Mouse (Mus musculus): ENCODE measurements around the gene Gm3233. TPM values are rescaled to one million over a fixed set of nuclear protein-coding genes. Genes with fewer than 3 reads are reported as not detected.

Gene Gm3233
- polyA plus RNA-seq (2015; fragmentation: Nextera tagmentation; extraction: Ambion mirVana) = not detected in 2 replicates

GRCm38 (mm10) chr10:77759582-77759981 lies at the start of gene Gm3233:
Gm3233 (minus strand) TSS chr10:77759682.

GRCm38 (mm10) chr10:77798921-77799508 lies 39.5 kb upstream of the Gm3233 start, which contains the start of gene Gm19668:
Gm19668 (minus strand) TSS chr10:77799133.

GRCm38 (mm10) chr10:77794976-77795375 lies 35.5 kb upstream of the Gm3233 start, which contains the start of gene Gm9639:
Gm9639 (minus strand) TSS chr10:77795076.

GRCm38 (mm10) chr10:77787876-77788275 lies 28.4 kb upstream of the Gm3233 start, which contains the start of gene Gm7137:
Gm7137 (minus strand) TSS chr10:77788200.

GRCm38 (mm10) chr10:77782442-77782841 lies 23.0 kb upstream of the Gm3233 start, which contains the start of gene Gm3250:
Gm3250 (minus strand) TSS chr10:77782542.

GRCm38 (mm10) chr10:77776844-77777243 lies 17.4 kb upstream of the Gm3233 start, which contains the start of gene Gm7138:
Gm7138 (minus strand) TSS chr10:77776944.

GRCm38 (mm10) chr10:77771225-77771624 lies 11.7 kb upstream of the Gm3233 start, which contains the start of gene Gm3238:
Gm3238 (minus strand) TSS chr10:77771325.

GRCm38 (mm10) chr10:77751254-77751653 lies 8.2 kb downstream of the Gm3233 start, which contains the start of gene Gm9736:
Gm9736 (minus strand) TSS chr10:77751354.

GRCm38 (mm10) chr10:77741924-77742688 lies 17.4 kb downstream of the Gm3233 start, which contains the start of gene Gm18596:
Gm18596 (minus strand) TSS chr10:77742638.

GRCm38 (mm10) chr10:77726186-77726585 lies 33.3 kb downstream of the Gm3233 start, which contains the start of gene Gm10100:
Gm10100 (plus strand) TSS chr10:77726486.

GRCm38 (mm10) chr10:77720299-77720698 lies 39.2 kb downstream of the Gm3233 start, which contains the start of gene Krtap12-1:
Krtap12-1 (plus strand) TSS chr10:77720599.

GRCm38 (mm10) chr10:77715507-77715906 lies 44.0 kb downstream of the Gm3233 start, which contains the start of gene Gm10142:
Gm10142 (plus strand) TSS chr10:77715807.

GRCm38 (mm10) chr10:77711157-77711556 lies 48.3 kb downstream of the Gm3233 start, which contains the start of gene Gm10024:
Gm10024 (plus strand) TSS chr10:77711457.

Other genes starting within 250 kb of the Gm3233 start
- gene Fam207a, start 243.9 kb downstream of the Gm3233 start, polyA plus RNA-seq (2015; fragmentation: Nextera tagmentation; extraction: Ambion mirVana) = 27.9 and 33.9 TPM in 2 replicates
- 3.9 and 4.6 TPM in 2 replicates for gene Itgb2, start 229.4 kb downstream of the Gm3233 start, polyA plus RNA-seq (2015; fragmentation: Nextera tagmentation; extraction: Ambion mirVana)
- 155 and 186 TPM in 2 replicates for gene Pttg1ip, start 178.0 kb downstream of the Gm3233 start, polyA plus RNA-seq (2015; fragmentation: Nextera tagmentation; extraction: Ambion mirVana)
- gene Sumo3, start 153.6 kb downstream of the Gm3233 start, polyA plus RNA-seq (2015; fragmentation: Nextera tagmentation; extraction: Ambion mirVana) = 224 and 242 TPM in 2 replicates
- 14.8 and 15.0 TPM in 2 replicates for gene Gm49325, start 153.5 kb downstream of the Gm3233 start, polyA plus RNA-seq (2015; fragmentation: Nextera tagmentation; extraction: Ambion mirVana)
- gene Ube2g2, start 137.4 kb downstream of the Gm3233 start, polyA plus RNA-seq (2015; fragmentation: Nextera tagmentation; extraction: Ambion mirVana) = 46.7 and 55.5 TPM in 2 replicates
- gene Tspear, start 73.1 kb downstream of the Gm3233 start, polyA plus RNA-seq (2015; fragmentation: Nextera tagmentation; extraction: Ambion mirVana) = 0.44 and 0.91 TPM in 2 replicates
- gene Gm19402, start 68.9 kb downstream of the Gm3233 start, polyA plus RNA-seq (2015; fragmentation: Nextera tagmentation; extraction: Ambion mirVana) = not detected in 2 replicates
- gene Gm9508, start 62.4 kb downstream of the Gm3233 start, polyA plus RNA-seq (2015; fragmentation: Nextera tagmentation; extraction: Ambion mirVana) = not detected in 2 replicates
- gene Gm10272, start 53.1 kb downstream of the Gm3233 start, polyA plus RNA-seq (2015; fragmentation: Nextera tagmentation; extraction: Ambion mirVana) = not detected in 2 replicates
- gene Gm10024, start 48.2 kb downstream of the Gm3233 start, polyA plus RNA-seq (2015; fragmentation: Nextera tagmentation; extraction: Ambion mirVana) = not detected in 2 replicates
- not detected in 2 replicates for gene Gm10142, start 43.9 kb downstream of the Gm3233 start, polyA plus RNA-seq (2015; fragmentation: Nextera tagmentation; extraction: Ambion mirVana)
- gene Krtap12-1, start 39.1 kb downstream of the Gm3233 start, polyA plus RNA-seq (2015; fragmentation: Nextera tagmentation; extraction: Ambion mirVana) = not detected in 2 replicates
- gene Gm10100, start 33.2 kb downstream of the Gm3233 start, polyA plus RNA-seq (2015; fragmentation: Nextera tagmentation; extraction: Ambion mirVana) = not detected in 2 replicates
- not detected in 2 replicates for gene Gm18596, start 17.0 kb downstream of the Gm3233 start, polyA plus RNA-seq (2015; fragmentation: Nextera tagmentation; extraction: Ambion mirVana)
- not detected in 2 replicates for gene Gm9736, start 8.3 kb downstream of the Gm3233 start, polyA plus RNA-seq (2015; fragmentation: Nextera tagmentation; extraction: Ambion mirVana)
- gene Gm3238, start 11.6 kb upstream of the Gm3233 start, polyA plus RNA-seq (2015; fragmentation: Nextera tagmentation; extraction: Ambion mirVana) = not detected in 2 replicates
- gene Gm7138, start 17.3 kb upstream of the Gm3233 start, polyA plus RNA-seq (2015; fragmentation: Nextera tagmentation; extraction: Ambion mirVana) = not detected in 2 replicates
- not detected in 2 replicates for gene Gm3250, start 22.9 kb upstream of the Gm3233 start, polyA plus RNA-seq (2015; fragmentation: Nextera tagmentation; extraction: Ambion mirVana)
- not detected in 2 replicates for gene Gm7137, start 28.5 kb upstream of the Gm3233 start, polyA plus RNA-seq (2015; fragmentation: Nextera tagmentation; extraction: Ambion mirVana)
- not detected in 2 replicates for gene Gm9639, start 35.4 kb upstream of the Gm3233 start, polyA plus RNA-seq (2015; fragmentation: Nextera tagmentation; extraction: Ambion mirVana)
- gene Gm19668, start 39.5 kb upstream of the Gm3233 start, polyA plus RNA-seq (2015; fragmentation: Nextera tagmentation; extraction: Ambion mirVana) = not detected in 2 replicates
- gene Gm9507, start 52.2 kb upstream of the Gm3233 start, polyA plus RNA-seq (2015; fragmentation: Nextera tagmentation; extraction: Ambion mirVana) = not detected in 2 replicates
- gene Gm2696, start 55.0 kb upstream of the Gm3233 start, polyA plus RNA-seq (2015; fragmentation: Nextera tagmentation; extraction: Ambion mirVana) = not detected in 2 replicates
- not detected in 2 replicates for gene Krtap10-4, start 67.4 kb upstream of the Gm3233 start, polyA plus RNA-seq (2015; fragmentation: Nextera tagmentation; extraction: Ambion mirVana)
- not detected in 2 replicates for gene Krtap10-10, start 76.3 kb upstream of the Gm3233 start, polyA plus RNA-seq (2015; fragmentation: Nextera tagmentation; extraction: Ambion mirVana)
- not detected in 2 replicates for gene Gm36176, start 87.1 kb upstream of the Gm3233 start, polyA plus RNA-seq (2015; fragmentation: Nextera tagmentation; extraction: Ambion mirVana)
- not detected in 2 replicates for gene Gm10318, start 93.2 kb upstream of the Gm3233 start, polyA plus RNA-seq (2015; fragmentation: Nextera tagmentation; extraction: Ambion mirVana)
- not detected in 2 replicates for gene Gm3285, start 102.3 kb upstream of the Gm3233 start, polyA plus RNA-seq (2015; fragmentation: Nextera tagmentation; extraction: Ambion mirVana)
- 4.3 and 8.2 TPM in 2 replicates for gene Lrrc3, start 142.9 kb upstream of the Gm3233 start, polyA plus RNA-seq (2015; fragmentation: Nextera tagmentation; extraction: Ambion mirVana)
- 0.85 and 1.3 TPM in 2 replicates for gene Trpm2, start 210.9 kb upstream of the Gm3233 start, polyA plus RNA-seq (2015; fragmentation: Nextera tagmentation; extraction: Ambion mirVana)
- gene 1810043G02Rik, start 218.8 kb upstream of the Gm3233 start, polyA plus RNA-seq (2015; fragmentation: Nextera tagmentation; extraction: Ambion mirVana) = 28.7 and 30.4 TPM in 2 replicates